Mouse (Mus musculus) small intestine, adult 10 weeks (tissue): Measurements from ENCODE around the gene Lemd1. TPM values are rescaled to one million over a fixed set of nuclear protein-coding genes. Genes with fewer than 3 reads are reported as not detected.

Experiments
- polyA plus RNA-seq: library from polyadenylated mRNA; stranded (reverse); fragments of 350-450 nt; fragmentation: Illumina TruSeq; extraction: RNeasy Lipid Tissue Mini Kit (QIAGEN cat#74804); gene quantifications from one replicate; pipeline ENCODE4 v1.2.3, GENCODE M21; 2014; ENCODE audit warnings: low replicate concordance

The Lemd1 gene
- not detected for polyA plus RNA-seq

DNA sequence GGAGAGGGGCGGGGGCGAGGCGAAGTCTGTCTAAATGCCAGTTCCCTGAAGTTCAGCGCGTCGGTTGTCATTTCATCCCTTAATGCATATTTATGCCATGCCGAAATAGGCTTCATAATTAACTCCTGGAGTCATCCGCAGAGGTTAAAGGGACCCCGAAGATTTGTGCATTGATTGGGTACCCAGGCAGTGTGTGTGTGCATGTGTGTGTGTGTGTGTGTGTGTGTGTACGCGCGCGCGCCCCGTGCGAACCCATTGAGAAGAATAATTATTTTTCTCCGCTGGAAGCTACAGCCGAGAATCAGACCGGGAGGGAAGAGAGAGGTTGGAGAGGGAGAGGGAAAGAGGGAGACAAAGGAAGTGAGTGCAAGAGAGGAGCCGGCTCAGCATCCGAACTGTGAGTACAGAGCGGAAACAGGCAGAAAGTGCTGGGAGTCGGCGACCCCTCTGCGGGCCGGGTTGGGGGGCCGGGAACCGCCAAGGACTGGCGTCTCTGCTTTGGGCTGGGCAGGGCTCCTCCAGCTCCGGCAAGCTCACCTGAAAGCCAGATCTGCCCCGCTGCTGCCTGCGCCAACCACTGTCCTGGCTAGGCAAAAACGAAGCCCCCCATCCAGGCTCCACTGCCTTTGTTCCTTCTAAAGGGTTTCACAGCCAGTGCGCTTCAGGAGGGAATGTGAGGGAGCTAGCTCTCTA, at the start of gene Lemd1, which contains the start of gene AC124108.1:
Lemd1 (plus strand) TSS at position 339 of the 693 bp plus-strand sequence.
AC124108.1 (plus strand) TSS at position 365 of the 693 bp plus-strand sequence.

GRCm38 (mm10) chr1:132229667-132230066, 38.4 kb downstream of the Lemd1 start, which contains the start of gene Gm10188:
Gm10188 (minus strand) TSS chr1:132229767.

GRCm38 (mm10) chr1:132298425-132298800, 107.2 kb downstream of the Lemd1 start, which contains the start of gene Klhdc8a:
Klhdc8a (plus strand) TSS chr1:132298626.

Other genes with a start within 250 kb of the Lemd1 start
- not detected for gene Slc45a3, start 228.5 kb upstream of the Lemd1 start, polyA plus RNA-seq
- 36.5 TPM for gene Elk4, start 183.8 kb upstream of the Lemd1 start, polyA plus RNA-seq
- gene Mfsd4a, start 123.4 kb upstream of the Lemd1 start, polyA plus RNA-seq = 15.8 TPM
- gene Cdk18, start 51.7 kb upstream of the Lemd1 start, polyA plus RNA-seq = 3.0 TPM
- not detected for gene AC124108.1, start within 50 bp of the Lemd1 start, polyA plus RNA-seq
- gene Gm10188, start 38.3 kb downstream of the Lemd1 start, polyA plus RNA-seq = not detected
- 0.11 TPM for gene Klhdc8a, start 107.2 kb downstream of the Lemd1 start, polyA plus RNA-seq
- gene Nuak2, start 124.7 kb downstream of the Lemd1 start, polyA plus RNA-seq = 28.3 TPM
- gene Tmcc2, start 199.8 kb downstream of the Lemd1 start, polyA plus RNA-seq = 0.37 TPM
- 7.6 TPM for gene Dstyk, start 226.1 kb downstream of the Lemd1 start, polyA plus RNA-seq